Mouse (Mus musculus) stomach, postnatal 0 days (tissue): ENCODE measurements around the gene Fbxo4. TPM values are rescaled to one million over a fixed set of nuclear protein-coding genes. Genes with fewer than 3 reads are reported as not detected.

Experiments used
- ATAC-seq: fragments of 200-750 bp; cut with Nextera tagmentation; 2 replicates; pipeline ENCODE4 v1.8.0; 2017; ENCODE audit not compliant: low FRiP score, low TSS enrichment
- DNase-seq: peaks from one replicate; pipeline ENCODE4 v3.0.0-alpha.2; 2016; ENCODE audit warnings: low spot score
- H3K27ac ChIP-seq: fragments of 300-500 bp; sonication (generic); replicated peaks from 2 replicates; pipeline ENCODE4 v1.5.1; 2014; ENCODE audit warnings: mild to moderate bottlenecking, control low read depth
- H3K27me3 ChIP-seq: fragments of 300-500 bp; sonication (generic); 2 replicates; pipeline ENCODE4 v1.6.1; 2014; ENCODE audit warnings: low read length; ENCODE audit not compliant: control insufficient read depth, insufficient read depth
- H3K36me3 ChIP-seq: fragments of 300-500 bp; sonication (generic); 2 replicates; pipeline ENCODE4 v1.6.1; 2014; ENCODE audit warnings: low read length, mixed read lengths; ENCODE audit not compliant: control insufficient read depth, insufficient read depth
- H3K4me1 ChIP-seq: fragments of 300-500 bp; sonication (generic); replicated peaks from 2 replicates; pipeline ENCODE4 v1.6.1; 2014; ENCODE audit warnings: antibody characterized with exemption; ENCODE audit not compliant: control insufficient read depth, insufficient read depth
- H3K4me2 ChIP-seq: fragments of 300-500 bp; sonication (generic); replicated peaks from 2 replicates; pipeline ENCODE4 v1.6.1; 2014; ENCODE audit warnings: low read depth, mild to moderate bottlenecking, control low read depth, moderate library complexity
- H3K4me3 ChIP-seq: fragments of 300-500 bp; sonication (generic); 2 replicates; pipeline ENCODE4 v1.5.1; 2014; ENCODE audit warnings: low read depth, low read length, control low read depth
- H3K9ac ChIP-seq: fragments of 300-500 bp; sonication (generic); 2 replicates; pipeline ENCODE4 v1.6.1; 2014; ENCODE audit warnings: mild to moderate bottlenecking, low read length, control low read depth, mixed read lengths
- H3K9me3 ChIP-seq: fragments of 300-500 bp; sonication (generic); 2 replicates; pipeline ENCODE4 v1.6.1; 2016; ENCODE audit warnings: low read length; ENCODE audit not compliant: control insufficient read depth
- CTCF ChIP-seq: IDR thresholded peaks from 2 replicates; pipeline ENCODE4 v1.5.1; 2016; ENCODE audit warnings: antibody characterized with exemption, low read depth, mild to moderate bottlenecking, moderate library complexity
- EP300 ChIP-seq: optimal IDR thresholded peaks from 2 replicates; pipeline ENCODE3; 2016; ENCODE audit warnings: antibody characterized with exemption
- whole genome bisulfite sequencing: fragments of 180-500 bp; shearing (Covaris S2); extraction: QIAGEN DNeasy Blood & Tissue Kit; methylation state at CpG from one replicate; pipeline ENCODE4 v1.1.7; 2014; 5-methylcytosine and 5-hydroxymethylcytosine counted together
- polyA plus RNA-seq: library from polyadenylated mRNA; unstranded; fragments of >200 nt; fragmentation: Nextera tagmentation; extraction: Ambion mirVana; gene quantifications from 2 replicates; pipeline ENCODE4 v1.2.1, GENCODE M21; 2015

Gene Fbxo4
- polyA plus RNA-seq, 1 experiment from 2014 or later: 17.3 TPM

GRCm38 (mm10) chr15:3938132-3938531 lies 41.2 kb downstream of the Fbxo4 start:
- no peak for DNase-seq
- no peak for TF ChIP-seq EP300
- peak; percentile 54 for TF ChIP-seq CTCF

GRCm38 (mm10) chr15:3936056-3936455 lies 43.3 kb downstream of the Fbxo4 start:
- H3K4me2 ChIP-seq: no peak overlapping the region
- TF ChIP-seq EP300 (no peak), CTCF (no peak)
- no peaks in the 10 kb centered on the region for H3K9me3 ChIP-seq
- no peaks in the 10 kb centered on the region for H3K27me3 ChIP-seq
- no peaks in the 10 kb centered on the region for H3K36me3 ChIP-seq
- no peak for DNase-seq
- no peak overlapping the region for H3K4me3 ChIP-seq
- 77% methylated on average over 3 of the region's 3 CpGs for WGBS
- ATAC-seq: no peak
- no peak overlapping the region for H3K27ac ChIP-seq
- H3K4me1 ChIP-seq: no peaks in the 10 kb centered on the region
- no peak overlapping the region for H3K9ac ChIP-seq

More at GRCm38 (mm10) chr15:3938132-3938531, 41.2 kb downstream of the Fbxo4 start:
- H3K4me3 ChIP-seq: no peak overlapping the region
- no peaks in the 10 kb centered on the region for H3K9me3 ChIP-seq
- H3K27ac ChIP-seq: no peak overlapping the region
- no peak for ATAC-seq
- no peak overlapping the region for H3K4me2 ChIP-seq
- H3K9ac ChIP-seq: no peak overlapping the region
- 80% methylated on average over 2 of the region's 2 CpGs for WGBS
- no peaks in the 10 kb centered on the region for H3K4me1 ChIP-seq
- no peaks in the 10 kb centered on the region for H3K27me3 ChIP-seq
- H3K36me3 ChIP-seq: no peaks in the 10 kb centered on the region

- no peak overlapping the region for H3K27ac ChIP-seq
- no peaks in the 10 kb centered on the region for H3K9me3 ChIP-seq
- no peaks in the 10 kb centered on the region for H3K4me1 ChIP-seq
- ATAC-seq: no peak
- WGBS: 82% methylated on average over 4 of the region's 4 CpGs
- no peak for DNase-seq
- no peaks in the 10 kb centered on the region for H3K36me3 ChIP-seq
- TF ChIP-seq CTCF: no peak
- no peak for TF ChIP-seq EP300
- no peaks in the 10 kb centered on the region for H3K27me3 ChIP-seq
- H3K9ac ChIP-seq: no peak overlapping the region
- H3K4me2 ChIP-seq: no peak overlapping the region
- no peak overlapping the region for H3K4me3 ChIP-seq
Measured at GRCm38 (mm10) chr15:3933466-3933865, 45.9 kb downstream of the Fbxo4 start.

GRCm38 (mm10) chr15:3931931-3932330 lies 47.4 kb downstream of the Fbxo4 start:
- Histone ChIP-seq H3K36me3 (no peaks in the 10 kb centered on the region), H3K27ac (no peak overlapping the region), H3K4me1 (no peaks in the 10 kb centered on the region), H3K9ac (no peak overlapping the region), H3K9me3 (no peaks in the 10 kb centered on the region), H3K27me3 (no peaks in the 10 kb centered on the region), H3K4me3 (no peak overlapping the region), H3K4me2 (no peak overlapping the region)
- WGBS: 97% methylated on average over 1 of the region's 1 CpGs
- ATAC-seq: no peak
- no peak for DNase-seq
- TF ChIP-seq CTCF (no peak), EP300 (no peak)

Other genes with a start within 250 kb of the Fbxo4 start
- 10.9 and 11.5 TPM in 2 replicates for gene AW549877, start 16.2 kb upstream of the Fbxo4 start, polyA plus RNA-seq
- gene Oxct1, start 46.8 kb upstream of the Fbxo4 start, polyA plus RNA-seq: 128 and 131 TPM in 2 replicates